Mouse (Mus musculus) forebrain, embryonic 12.5 days (tissue): ENCODE measurements around the gene Zfp472. TPM values are rescaled to one million over a fixed set of nuclear protein-coding genes. Genes with fewer than 3 reads are reported as not detected.

Experiments used
- ATAC-seq: fragments of 200-750 bp; cut with Nextera tagmentation; 2 replicates; pipeline ENCODE4 v1.8.0; 2017; ENCODE audit warnings: moderate TSS enrichment; ENCODE audit not compliant: low FRiP score
- H3K27ac ChIP-seq: fragments of 300-500 bp; sonication (generic); 2 replicates; pipeline ENCODE4 v1.5.1; 2016; ENCODE audit warnings: mild to moderate bottlenecking
- H3K27me3 ChIP-seq: fragments of 300-500 bp; sonication (generic); 2 replicates; pipeline ENCODE4 v1.6.1; 2016; ENCODE audit warnings: mild to moderate bottlenecking
- H3K36me3 ChIP-seq: fragments of 300-500 bp; sonication (generic); replicated peaks from 2 replicates; pipeline ENCODE4 v1.6.1; 2016; ENCODE audit warnings: mild to moderate bottlenecking
- H3K4me1 ChIP-seq: fragments of 300-500 bp; sonication (generic); 2 replicates; pipeline ENCODE4 v1.6.1; 2016
- H3K4me2 ChIP-seq: fragments of 300-500 bp; sonication (generic); 2 replicates; pipeline ENCODE4 v1.6.1; 2016; ENCODE audit warnings: mild to moderate bottlenecking, moderate library complexity
- H3K4me3 ChIP-seq: fragments of 300-500 bp; sonication (generic); replicated peaks from 2 replicates; pipeline ENCODE4 v1.5.1; 2016; ENCODE audit warnings: mild to moderate bottlenecking
- H3K9ac ChIP-seq: fragments of 300-500 bp; sonication (generic); 2 replicates; pipeline ENCODE4 v1.6.1; 2016; ENCODE audit warnings: mild to moderate bottlenecking
- H3K9me3 ChIP-seq: fragments of 300-500 bp; sonication (generic); 2 replicates; pipeline ENCODE4 v1.6.1; 2016
- WGBS: fragments of 180-500 bp; shearing (Covaris S2); methylation state at CpG from one replicate; pipeline ENCODE4 v1.1.7; 2016; 5-methylcytosine and 5-hydroxymethylcytosine counted together
- polyA plus RNA-seq: library from polyadenylated mRNA; unstranded; fragments of >200 nt; fragmentation: Nextera tagmentation; extraction: Ambion mirVana; gene quantifications from 2 replicates; pipeline ENCODE4 v1.2.1, GENCODE M21; 2016

Gene Zfp472
- polyA plus RNA-seq = 11.2 and 11.3 TPM in 2 replicates

DNA sequence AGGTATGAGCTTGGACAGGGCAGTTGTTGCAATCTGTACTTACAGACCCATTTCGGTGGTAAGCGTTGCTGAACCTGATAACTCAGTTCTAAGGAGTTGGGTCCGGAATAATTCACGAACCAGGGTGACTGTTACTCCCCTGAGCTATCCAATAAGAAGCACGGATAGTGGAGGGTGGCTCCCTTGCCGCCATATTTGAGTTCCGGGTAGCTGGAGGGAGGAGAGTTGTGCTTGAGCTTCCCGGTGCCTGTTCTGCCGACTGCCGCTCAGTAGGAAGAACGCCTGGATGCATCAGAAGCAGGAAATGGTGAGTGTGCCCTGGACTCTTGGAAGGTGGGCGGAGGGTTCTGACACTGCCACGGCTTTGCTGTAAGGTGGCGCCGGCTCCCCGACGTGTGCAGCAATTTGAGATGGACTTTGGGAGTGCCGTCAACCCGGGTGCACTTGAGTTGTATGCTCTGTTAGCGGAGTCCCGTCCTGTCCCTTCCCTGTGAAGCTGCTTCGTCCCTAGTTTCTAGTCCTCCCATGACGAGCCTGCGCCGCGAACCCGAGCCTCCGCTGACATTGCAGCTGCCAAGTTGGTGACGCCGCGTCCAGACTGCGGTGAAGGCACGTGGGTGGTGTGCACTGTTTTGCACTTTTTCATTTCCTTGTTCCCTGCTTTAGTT is at the start of gene Zfp472:
Gene Zfp472, plus strand, starts transcription at position 192 of the 668 bp plus-strand sequence.
- H3K27me3 ChIP-seq = peaks cover 3% of the 10 kb centered on the region; the same call in 1 of the 2 replicates
- peak within 1 kb of the TSS; percentile 80 for H3K4me3 ChIP-seq
- H3K36me3 ChIP-seq = no peaks in the 10 kb centered on the region
- WGBS = 0% methylated on average over 33 of the region's 33 CpGs
- H3K9me3 ChIP-seq = no peaks in the 10 kb centered on the region
- peak within 1 kb of the TSS; percentile 86 for H3K27ac ChIP-seq
- H3K4me1 ChIP-seq = peaks cover 17% of the 10 kb centered on the region
- peak within 1 kb of the TSS; percentile 70 for H3K9ac ChIP-seq
- peak within 1 kb of the TSS; percentile 82 for H3K4me2 ChIP-seq
- peak; percentile 100 for ATAC-seq

DNA sequence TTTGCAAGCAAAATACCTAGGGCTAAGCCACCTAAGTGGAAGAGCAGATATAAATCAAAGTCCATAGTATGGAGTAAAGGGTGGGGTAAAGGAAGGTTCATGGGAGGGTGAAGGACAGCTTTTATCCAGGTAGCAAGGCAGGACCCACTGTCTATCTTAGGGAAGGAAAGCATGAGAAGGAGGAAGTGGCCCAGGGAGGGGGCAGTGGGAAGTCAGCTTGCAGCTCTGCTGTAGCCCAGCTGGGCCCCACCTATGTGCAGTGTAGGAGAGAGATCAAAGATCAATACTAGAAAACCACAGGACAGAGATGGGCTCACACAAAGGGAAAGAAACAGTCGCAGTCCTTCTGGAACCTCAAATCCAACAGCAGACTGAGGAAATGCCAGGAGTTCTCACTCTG is 49.5 kb upstream of the Zfp472 start:
- Histone ChIP-seq H3K9me3 (no peaks in the 10 kb centered on the region), H3K27me3 (peaks cover 17% of the 10 kb centered on the region), H3K27ac (no peak overlapping the region), H3K4me2 (no peak overlapping the region), H3K4me3 (no peak overlapping the region), H3K4me1 (no peaks in the 10 kb centered on the region), H3K9ac (no peak overlapping the region), H3K36me3 (no peaks in the 10 kb centered on the region)
- no peak for ATAC-seq
- 79% methylated on average over 1 of the region's 1 CpGs for WGBS

DNA sequence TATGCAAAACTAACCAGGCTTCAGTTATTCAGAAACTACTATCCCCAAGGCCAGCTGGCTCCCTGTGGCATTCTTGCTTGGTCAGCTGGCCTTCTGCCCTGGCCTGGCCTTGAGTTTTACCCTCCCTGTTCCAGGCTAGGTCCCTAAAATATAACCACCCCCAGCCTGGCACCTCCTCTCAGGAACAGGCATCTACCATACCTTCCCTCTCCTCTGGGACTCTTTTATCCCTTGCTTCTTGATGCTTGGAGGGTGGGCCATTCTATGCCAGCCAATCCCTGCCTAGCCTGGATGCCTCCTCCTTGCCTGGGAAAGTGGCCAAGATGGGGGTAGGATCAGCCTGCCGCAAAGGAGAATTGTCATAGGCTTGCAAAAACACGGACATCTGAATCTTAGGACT is 48.5 kb upstream of the Zfp472 start, which contains the start of gene Cyp4f14:
Gene Cyp4f14, minus strand, starts transcription at position 212 of the 400 bp plus-strand sequence.
- Histone ChIP-seq H3K27ac (no peak within 1 kb of the TSS), H3K4me1 (no peaks in the 10 kb centered on the region), H3K9ac (no peak within 1 kb of the TSS), H3K9me3 (no peaks in the 10 kb centered on the region), H3K4me3 (no peak within 1 kb of the TSS), H3K36me3 (no peaks in the 10 kb centered on the region), H3K27me3 (peaks cover 17% of the 10 kb centered on the region), H3K4me2 (no peak within 1 kb of the TSS)
- 79% methylated on average over 2 of the region's 2 CpGs for WGBS
- ATAC-seq = no peak

DNA sequence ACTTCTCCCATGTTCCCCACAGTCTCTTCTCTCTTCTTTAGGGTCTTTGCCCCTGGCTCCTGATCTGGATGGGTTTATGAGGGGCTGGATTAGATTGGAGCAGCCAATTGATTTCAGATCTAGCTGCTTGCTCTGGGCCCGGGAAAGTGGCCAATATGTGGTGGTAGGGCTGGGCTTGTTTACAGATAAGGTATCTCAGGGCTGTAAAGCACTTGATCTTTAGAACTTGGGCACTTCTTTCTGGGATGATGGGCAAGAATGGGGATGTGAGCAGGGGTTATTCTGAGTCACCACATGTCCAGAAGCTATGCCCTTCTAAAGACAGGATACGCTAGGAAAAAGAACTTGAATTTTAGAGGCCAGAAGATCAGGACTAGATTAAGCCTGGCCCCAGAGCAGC is 46.5 kb upstream of the Zfp472 start:
- Histone ChIP-seq H3K4me2 (no peak overlapping the region), H3K36me3 (no peaks in the 10 kb centered on the region), H3K27me3 (peaks cover 14% of the 10 kb centered on the region), H3K4me3 (no peak overlapping the region), H3K27ac (no peak overlapping the region), H3K9ac (no peak overlapping the region), H3K4me1 (peaks cover under 1% of the 10 kb centered on the region), H3K9me3 (no peaks in the 10 kb centered on the region)
- no peak for ATAC-seq
- WGBS = 87% methylated on average over 2 of the region's 2 CpGs

DNA sequence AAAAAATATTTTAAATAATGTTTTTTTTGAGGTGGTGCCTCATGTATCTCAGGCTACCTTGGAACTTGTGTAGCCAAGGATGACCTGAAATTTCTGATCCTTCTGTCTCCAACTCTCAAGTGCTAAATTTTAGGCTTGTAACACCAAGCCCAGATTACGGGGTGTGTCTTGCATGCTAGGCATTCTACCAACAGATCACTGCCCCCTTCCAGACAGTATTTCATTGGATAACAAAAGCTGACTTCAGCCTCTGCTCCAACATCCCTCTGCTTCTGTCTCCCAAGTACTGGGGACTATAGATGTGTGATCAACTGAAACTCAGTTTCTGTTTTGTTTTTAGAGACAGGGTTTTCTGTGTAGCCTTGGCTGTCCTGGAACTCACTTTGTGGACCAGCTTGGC is 41.9 kb upstream of the Zfp472 start:
- no peak for ATAC-seq
- H3K27me3 ChIP-seq = peaks cover 15% of the 10 kb centered on the region
- 93% methylated on average over 1 of the region's 1 CpGs for WGBS
- H3K9ac ChIP-seq = no peak overlapping the region
- peaks cover 11% of the 10 kb centered on the region for H3K4me1 ChIP-seq
- no peak overlapping the region for H3K4me2 ChIP-seq
- H3K9me3 ChIP-seq = no peaks in the 10 kb centered on the region
- H3K27ac ChIP-seq = no peak overlapping the region
- no peaks in the 10 kb centered on the region for H3K36me3 ChIP-seq
- no peak overlapping the region for H3K4me3 ChIP-seq

DNA sequence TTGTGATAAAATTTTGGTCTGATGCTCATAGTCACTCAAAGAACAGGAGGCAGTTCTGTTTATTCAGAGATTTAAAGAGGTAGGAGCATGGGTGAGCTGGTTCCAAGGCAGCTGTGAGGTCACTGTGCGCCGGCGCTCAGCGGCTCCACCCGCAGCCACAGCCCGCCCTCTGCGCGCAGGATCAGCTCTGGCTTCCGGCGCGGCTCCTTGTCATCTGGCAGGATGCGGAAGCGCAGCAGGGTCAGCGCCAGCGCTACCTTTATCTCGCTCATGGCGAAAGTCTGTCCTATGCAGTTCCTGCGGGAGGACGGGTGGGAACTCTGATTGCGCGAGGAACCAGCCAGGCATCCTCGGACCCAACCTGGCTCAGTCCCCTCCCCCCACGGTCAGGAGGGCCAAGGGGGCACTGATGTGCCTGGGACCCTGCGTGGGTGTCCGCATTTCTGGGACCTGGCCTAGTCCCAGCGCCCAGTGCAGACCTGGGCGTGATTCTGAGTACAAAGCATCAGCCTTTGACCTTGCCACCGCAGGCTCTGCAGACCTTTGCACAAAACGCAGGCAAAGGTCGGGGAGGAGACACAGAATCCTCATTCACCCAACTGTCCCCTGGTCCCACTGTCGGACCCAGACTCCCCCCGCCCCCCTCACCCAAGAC is 40.8 kb upstream of the Zfp472 start:
- 0 out of 2 replicates have a peak overlapping the region, but pooled peaks have one; percentile 63 for H3K27ac ChIP-seq
- 16% methylated on average over 32 of the region's 32 CpGs for WGBS
- H3K27me3 ChIP-seq = peaks cover 11% of the 10 kb centered on the region

DNA sequence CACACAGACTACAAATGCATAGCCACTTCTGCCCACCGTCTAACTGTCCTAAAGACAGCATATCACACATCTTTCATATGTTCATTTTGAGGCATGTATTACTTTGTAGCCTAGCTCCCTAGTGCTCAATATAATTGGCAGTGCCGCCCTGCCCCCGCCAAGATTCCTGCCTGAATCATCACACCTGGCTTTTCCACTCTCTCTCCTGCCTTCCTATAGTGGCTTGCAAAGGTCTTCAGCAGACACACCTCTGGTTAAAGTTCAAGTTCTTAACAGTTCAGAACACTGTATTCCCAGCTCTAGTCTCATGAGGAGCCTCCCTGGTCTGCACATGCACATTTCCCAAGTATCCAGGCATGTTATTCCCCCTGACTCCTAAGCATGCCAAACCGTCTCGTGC is 37.8 kb upstream of the Zfp472 start:
- Histone ChIP-seq H3K4me3 (no peak overlapping the region), H3K27ac (no peak overlapping the region), H3K27me3 (peaks cover 16% of the 10 kb centered on the region), H3K36me3 (no peaks in the 10 kb centered on the region), H3K9me3 (no peaks in the 10 kb centered on the region), H3K9ac (no peak overlapping the region), H3K4me1 (peaks cover 11% of the 10 kb centered on the region), H3K4me2 (no peak overlapping the region)
- no peak for ATAC-seq
- 84% methylated on average over 5 of the region's 5 CpGs for WGBS

More for the DNA sequence above, 40.8 kb upstream of the Zfp472 start:
- ATAC-seq = peak; percentile 93
- Histone ChIP-seq H3K4me1 (peaks cover 11% of the 10 kb centered on the region), H3K36me3 (no peaks in the 10 kb centered on the region), H3K4me2 (peak overlapping the region; percentile 72), H3K9ac (peak overlapping the region; percentile 70), H3K9me3 (no peaks in the 10 kb centered on the region), H3K4me3 (peak overlapping the region; percentile 52)

DNA sequence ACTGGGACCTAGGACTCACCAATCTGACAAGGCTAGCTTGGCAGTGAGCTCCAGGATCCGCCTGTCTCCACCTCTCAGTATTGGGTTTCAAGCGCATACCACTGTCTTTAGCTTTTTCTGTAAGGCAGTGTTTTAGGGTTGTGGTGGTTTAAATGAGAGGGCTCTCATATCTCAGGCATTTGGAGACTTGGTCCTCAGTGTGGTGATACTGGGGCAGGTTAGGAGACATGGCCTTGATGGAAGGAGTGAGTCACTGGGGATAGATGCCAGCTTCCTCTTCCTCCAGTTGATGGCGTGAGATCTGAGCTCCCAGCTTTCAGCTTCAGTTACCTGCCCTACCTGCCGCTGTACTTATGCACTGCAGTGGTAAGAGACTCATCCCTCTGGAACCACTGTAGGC is 25.8 kb upstream of the Zfp472 start:
- Histone ChIP-seq H3K4me1 (no peaks in the 10 kb centered on the region), H3K9ac (no peak overlapping the region), H3K4me2 (no peak overlapping the region), H3K27me3 (no peaks in the 10 kb centered on the region; the same call in 1 of the 2 replicates), H3K4me3 (no peak overlapping the region), H3K27ac (no peak overlapping the region), H3K36me3 (no peaks in the 10 kb centered on the region), H3K9me3 (no peaks in the 10 kb centered on the region)
- no peak for ATAC-seq
- 76% methylated on average over 4 of the region's 4 CpGs for WGBS

DNA sequence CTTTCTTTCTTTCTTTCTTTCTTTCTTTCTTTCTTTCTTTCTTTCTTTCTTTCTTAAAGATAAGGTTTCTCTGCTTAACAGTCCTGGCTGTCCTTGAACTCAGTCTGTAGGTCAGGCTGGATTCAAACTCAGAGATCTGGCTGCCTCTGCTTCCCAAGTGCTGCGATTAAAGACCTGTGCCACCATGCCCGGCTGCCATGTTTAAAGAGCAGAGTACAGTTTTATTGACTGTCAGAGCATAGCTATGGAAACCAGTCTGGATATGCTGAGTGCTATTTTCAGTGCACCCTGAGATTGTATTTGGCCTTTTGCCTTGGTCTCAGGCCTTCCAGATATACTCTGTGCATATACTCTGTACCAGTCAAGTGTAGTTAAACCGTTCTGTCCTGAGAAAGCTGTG is 22.0 kb upstream of the Zfp472 start:
- Histone ChIP-seq H3K27ac (no peak overlapping the region), H3K9me3 (no peaks in the 10 kb centered on the region), H3K4me2 (no peak overlapping the region), H3K4me1 (peaks cover 5% of the 10 kb centered on the region; the same call in 1 of the 2 replicates), H3K36me3 (no peaks in the 10 kb centered on the region), H3K9ac (no peak overlapping the region), H3K27me3 (no peaks in the 10 kb centered on the region; the same call in 1 of the 2 replicates), H3K4me3 (no peak overlapping the region)
- ATAC-seq = no peak
- 94% methylated on average over 3 of the region's 3 CpGs for WGBS

DNA sequence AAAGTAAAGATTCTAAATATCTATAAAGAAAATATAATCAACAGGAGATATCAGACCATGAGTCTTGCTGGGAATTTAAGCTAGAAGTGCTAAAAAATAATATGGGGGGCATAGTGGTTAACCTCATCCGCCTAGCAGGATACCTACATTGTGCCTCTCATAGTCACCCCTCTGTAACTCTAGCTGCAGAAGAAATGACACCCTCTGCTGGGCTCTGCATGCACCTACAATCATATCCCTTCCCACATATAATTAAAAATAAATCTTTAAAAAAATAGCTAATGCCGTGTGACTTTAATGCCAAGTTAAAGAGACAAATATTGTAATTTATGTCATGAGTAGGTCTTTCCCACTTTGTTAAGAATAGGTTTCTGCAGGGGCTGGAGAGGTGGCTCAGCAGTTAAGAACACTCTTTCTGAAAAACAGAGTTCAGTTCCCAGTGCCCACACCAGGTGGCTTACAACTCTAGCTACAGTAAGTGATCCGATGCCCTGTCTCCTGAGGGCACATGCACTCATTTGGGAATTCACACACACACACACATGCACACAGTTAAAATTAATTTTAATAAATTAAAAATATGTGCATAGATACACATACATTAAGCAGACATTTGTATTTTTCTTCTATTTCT is 21.1 kb upstream of the Zfp472 start:
- H3K9me3 ChIP-seq = no peaks in the 10 kb centered on the region
- no peaks in the 10 kb centered on the region for H3K36me3 ChIP-seq
- peaks cover 5% of the 10 kb centered on the region; the same call in 1 of the 2 replicates for H3K4me1 ChIP-seq
- H3K4me3 ChIP-seq = no peak overlapping the region
- WGBS = 67% methylated on average over 3 of the region's 3 CpGs
- no peak overlapping the region for H3K4me2 ChIP-seq
- no peaks in the 10 kb centered on the region; the same call in 1 of the 2 replicates for H3K27me3 ChIP-seq
- no peak for ATAC-seq
- H3K9ac ChIP-seq = no peak overlapping the region
- H3K27ac ChIP-seq = no peak overlapping the region

DNA sequence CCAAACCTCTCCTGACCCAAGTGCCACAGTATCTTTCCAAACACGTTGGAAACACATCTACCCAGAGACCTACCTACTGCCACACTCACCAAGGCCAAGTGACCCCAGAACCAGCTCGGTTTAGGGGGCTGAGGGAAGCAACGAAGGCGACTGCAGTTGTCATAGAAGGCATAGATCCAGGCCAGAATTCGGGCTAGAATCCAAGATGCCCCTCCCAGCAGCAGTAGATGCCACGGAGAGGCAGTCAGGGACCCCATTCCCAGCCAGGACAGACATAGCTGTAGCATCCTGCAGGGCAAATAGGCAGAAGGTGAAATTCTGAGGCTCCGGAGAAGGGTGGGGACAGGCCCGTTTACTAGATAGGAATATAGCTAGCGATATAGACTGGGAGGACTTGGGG is 18.9 kb upstream of the Zfp472 start:
- H3K4me2 ChIP-seq = peak overlapping the region; percentile 49
- ATAC-seq = no peak
- peaks cover 5% of the 10 kb centered on the region; the same call in 1 of the 2 replicates for H3K4me1 ChIP-seq
- H3K36me3 ChIP-seq = no peaks in the 10 kb centered on the region
- no peak overlapping the region for H3K27ac ChIP-seq
- peak overlapping the region; percentile 21; the same call in 1 of the 2 replicates for H3K9ac ChIP-seq
- no peaks in the 10 kb centered on the region; the same call in 1 of the 2 replicates for H3K27me3 ChIP-seq
- no peaks in the 10 kb centered on the region for H3K9me3 ChIP-seq
- WGBS = 71% methylated on average over 9 of the region's 9 CpGs
- H3K4me3 ChIP-seq = peak overlapping the region; percentile 40

DNA sequence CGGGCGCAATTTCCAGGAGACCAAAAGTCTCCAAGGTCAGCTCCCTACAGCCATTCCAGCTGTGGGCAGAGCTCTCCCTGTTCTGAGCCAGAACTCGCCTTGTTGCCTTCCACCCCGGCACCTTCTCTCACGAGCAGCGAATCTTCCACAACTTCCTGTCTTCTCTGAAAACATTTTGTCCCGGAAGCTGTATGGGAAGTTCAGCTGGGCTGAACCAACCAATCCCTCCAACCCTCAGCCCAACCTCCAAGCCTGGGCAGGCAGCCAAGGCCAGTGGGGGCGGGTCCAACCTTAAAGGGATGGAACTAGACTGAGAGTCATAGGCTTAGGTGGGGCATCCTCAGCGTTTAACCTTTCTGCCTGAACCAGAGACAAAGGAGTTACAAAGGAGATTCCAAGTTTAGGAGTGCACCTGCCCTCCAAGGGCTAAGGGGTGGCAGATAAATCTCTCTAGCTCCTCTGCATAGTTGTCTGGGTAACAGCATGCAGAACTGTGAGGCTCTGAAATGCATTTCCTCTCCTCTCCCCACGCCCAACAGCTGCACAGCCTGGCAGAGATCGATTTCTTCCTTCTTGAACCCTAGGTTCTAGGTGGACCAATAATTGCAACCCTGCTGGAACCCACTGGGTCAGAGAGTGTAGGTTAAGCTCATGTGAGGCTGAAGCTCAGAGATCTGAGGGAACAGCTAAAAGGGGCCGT is 18.2 kb upstream of the Zfp472 start, which contains the start of gene Cyp4f13:
Gene Cyp4f13, minus strand, starts transcription at position 188 of the 700 bp plus-strand sequence.
- WGBS = 45% methylated on average over 12 of the region's 12 CpGs
- Histone ChIP-seq H3K27ac (no peak within 1 kb of the TSS), H3K27me3 (no peaks in the 10 kb centered on the region), H3K4me1 (peaks cover 5% of the 10 kb centered on the region; the same call in 1 of the 2 replicates), H3K9ac (peak within 1 kb of the TSS; percentile 21; the same call in 1 of the 2 replicates), H3K4me3 (peak within 1 kb of the TSS; percentile 40), H3K9me3 (no peaks in the 10 kb centered on the region), H3K36me3 (no peaks in the 10 kb centered on the region), H3K4me2 (peak within 1 kb of the TSS; percentile 49)
- peak; percentile 65; the same call in 1 of the 2 replicates for ATAC-seq
